Mouse (Mus musculus): ENCODE measurements at regions not wholly inside any gene's neighbourhood (a gene's known extent, or its start where the extent isn't known, plus 50 kb on each side); places are given as distances from the start of the nearest gene placed in this dataset.

DNA sequence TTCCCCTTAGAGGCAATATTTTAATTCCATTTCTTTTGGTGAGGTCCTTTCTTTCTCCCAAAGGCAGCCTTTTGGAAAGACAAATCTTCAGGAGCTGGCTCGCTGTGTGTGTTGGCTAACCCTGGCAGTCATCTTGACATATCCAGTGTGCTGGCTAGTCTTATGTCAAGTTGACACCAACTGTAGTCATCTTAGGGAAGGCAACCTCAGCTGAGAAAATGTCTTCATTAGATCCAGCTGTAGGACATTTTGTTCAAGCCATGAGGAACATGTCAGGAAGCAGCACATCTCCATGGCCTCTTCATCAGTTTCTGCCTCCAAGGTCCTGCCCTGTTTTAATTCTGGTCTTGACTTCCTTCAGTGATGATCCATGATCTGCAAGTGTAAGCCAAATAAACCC lies 192.1 kb upstream of the Tle4 start:
- Histone ChIP-seq H3K27ac (no peak overlapping the region), H3K27me3 (ENCODE audit: control insufficient read depth, insufficient read depth, low read length) (no peaks in the 10 kb centered on the region), H3K4me1 (ENCODE audit: control insufficient read depth, insufficient read depth, low read length) (no peaks in the 10 kb centered on the region), H3K4me3 (no peak overlapping the region), H3K79me2 (replicated peaks; ENCODE audit: control insufficient read depth, insufficient read depth, low read length) (no peaks in the 10 kb centered on the region), H3K36me3 (ENCODE audit: control insufficient read depth, insufficient read depth, low read length) (no peaks in the 10 kb centered on the region), H3K9ac (ENCODE audit: low read depth, low read length) (no peak overlapping the region)
- WGBS: 97% methylated on average over 1 of the region's 1 CpGs
- intact Hi-C loops (cut with DNase I): no loop called here
- DNase-seq: no peak
- no peak for TF ChIP-seq CTCF (IDR thresholded peaks at IDR 0.05)
- TF ChIP-seq EP300 (IDR thresholded peaks at IDR 0.05; ENCODE audit: insufficient read depth, low read depth, low read length): no peak
- no peak for TF ChIP-seq POLR2A (IDR thresholded peaks at IDR 0.05; ENCODE audit: insufficient read depth, low read depth, low read length)

DNA sequence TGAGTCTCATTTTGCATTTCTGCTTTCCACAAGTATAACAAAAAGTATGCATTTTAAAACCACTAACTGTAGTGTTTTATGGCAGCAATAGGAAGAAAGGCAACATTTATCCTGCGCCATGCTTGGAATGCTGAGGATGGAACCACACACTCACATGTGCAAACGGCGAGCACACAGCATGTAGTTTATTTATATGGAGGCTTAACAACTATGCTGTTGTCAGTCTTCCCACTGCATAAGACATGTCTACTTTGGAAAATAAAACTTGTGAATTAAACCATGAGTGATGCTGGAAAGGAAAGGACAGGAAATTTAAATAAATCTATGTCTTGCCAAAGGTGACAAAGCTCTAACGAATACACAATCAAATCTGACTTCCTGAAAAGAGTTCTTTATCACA lies 190.8 kb upstream of the Tle4 start:
- no peak overlapping the region for H3K9ac ChIP-seq (ENCODE audit: low read depth, low read length)
- H3K79me2 ChIP-seq (replicated peaks; ENCODE audit: control insufficient read depth, insufficient read depth, low read length): no peaks in the 10 kb centered on the region
- intact Hi-C loops (cut with DNase I): no loop called here
- no peak overlapping the region for H3K4me3 ChIP-seq
- TF ChIP-seq POLR2A (IDR thresholded peaks at IDR 0.05; ENCODE audit: insufficient read depth, low read depth, low read length) (no peak), EP300 (IDR thresholded peaks at IDR 0.05; ENCODE audit: insufficient read depth, low read depth, low read length) (no peak), CTCF (IDR thresholded peaks at IDR 0.05) (no peak)
- 75% methylated on average over 4 of the region's 4 CpGs for WGBS
- no peak overlapping the region for H3K27ac ChIP-seq
- H3K27me3 ChIP-seq (ENCODE audit: control insufficient read depth, insufficient read depth, low read length): no peaks in the 10 kb centered on the region
- no peak for DNase-seq
- H3K4me1 ChIP-seq (ENCODE audit: control insufficient read depth, insufficient read depth, low read length): no peaks in the 10 kb centered on the region
- H3K36me3 ChIP-seq (ENCODE audit: control insufficient read depth, insufficient read depth, low read length): no peaks in the 10 kb centered on the region

DNA sequence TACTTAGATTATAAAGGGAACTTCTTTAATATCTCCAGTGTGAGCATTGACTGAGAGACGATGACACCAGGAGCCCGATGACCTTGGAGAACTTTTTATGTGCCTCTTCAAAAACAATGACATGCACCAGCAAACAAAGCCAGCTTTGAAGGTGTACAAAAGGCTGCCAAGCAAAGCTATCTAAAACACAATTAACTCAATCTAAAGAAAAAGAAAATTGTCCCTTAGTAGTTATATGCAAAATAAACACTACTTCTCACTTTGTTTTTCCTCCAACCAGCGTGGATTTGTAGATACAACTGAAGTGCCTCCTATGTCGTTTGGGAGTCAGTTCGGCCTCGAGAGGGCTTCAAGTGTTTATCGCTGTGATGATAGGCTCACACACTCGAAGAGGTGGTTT lies 189.0 kb upstream of the Tle4 start:
- Histone ChIP-seq H3K4me1 (ENCODE audit: control insufficient read depth, insufficient read depth, low read length) (no peaks in the 10 kb centered on the region), H3K4me3 (no peak overlapping the region), H3K27me3 (ENCODE audit: control insufficient read depth, insufficient read depth, low read length) (no peaks in the 10 kb centered on the region), H3K27ac (no peak overlapping the region), H3K79me2 (replicated peaks; ENCODE audit: control insufficient read depth, insufficient read depth, low read length) (no peaks in the 10 kb centered on the region), H3K36me3 (ENCODE audit: control insufficient read depth, insufficient read depth, low read length) (no peaks in the 10 kb centered on the region), H3K9ac (ENCODE audit: low read depth, low read length) (no peak overlapping the region)
- intact Hi-C loops (cut with DNase I): no loop called here
- no peak for DNase-seq
- TF ChIP-seq CTCF (IDR thresholded peaks at IDR 0.05) (no peak), POLR2A (IDR thresholded peaks at IDR 0.05; ENCODE audit: insufficient read depth, low read depth, low read length) (no peak), EP300 (IDR thresholded peaks at IDR 0.05; ENCODE audit: insufficient read depth, low read depth, low read length) (no peak)
- WGBS: 63% methylated on average over 8 of the region's 8 CpGs

DNA sequence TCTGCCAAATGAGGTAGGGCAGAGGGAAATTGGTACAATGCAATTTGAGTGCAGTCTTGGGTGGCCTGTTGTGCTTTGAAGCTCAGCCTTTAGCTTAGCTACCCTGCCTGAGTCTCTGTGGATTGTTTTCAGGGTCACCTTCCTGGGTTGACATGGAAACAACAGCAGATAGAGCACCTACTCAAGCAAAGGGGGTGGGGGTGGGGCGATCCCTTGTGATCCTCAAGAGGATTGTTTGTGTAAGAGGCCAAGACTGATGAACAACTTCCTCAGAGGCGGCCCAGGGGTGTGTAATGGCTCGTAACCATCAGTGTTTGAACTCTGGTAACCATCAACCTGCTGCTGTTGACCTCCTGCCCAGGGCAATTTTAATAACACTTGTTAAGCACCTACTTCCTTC lies 187.8 kb upstream of the Tle4 start:
- H3K9ac ChIP-seq (ENCODE audit: low read depth, low read length): no peak overlapping the region
- intact Hi-C loops (cut with DNase I): no loop called here
- 51% methylated on average over 3 of the region's 3 CpGs for WGBS
- H3K4me1 ChIP-seq (ENCODE audit: control insufficient read depth, insufficient read depth, low read length): no peaks in the 10 kb centered on the region
- H3K4me3 ChIP-seq: no peak overlapping the region
- H3K79me2 ChIP-seq (replicated peaks; ENCODE audit: control insufficient read depth, insufficient read depth, low read length): no peaks in the 10 kb centered on the region
- no peak for DNase-seq
- no peak for TF ChIP-seq POLR2A (IDR thresholded peaks at IDR 0.05; ENCODE audit: insufficient read depth, low read depth, low read length)
- no peak for TF ChIP-seq EP300 (IDR thresholded peaks at IDR 0.05; ENCODE audit: insufficient read depth, low read depth, low read length)
- TF ChIP-seq CTCF (IDR thresholded peaks at IDR 0.05): no peak
- no peaks in the 10 kb centered on the region for H3K27me3 ChIP-seq (ENCODE audit: control insufficient read depth, insufficient read depth, low read length)
- H3K27ac ChIP-seq: no peak overlapping the region
- no peaks in the 10 kb centered on the region for H3K36me3 ChIP-seq (ENCODE audit: control insufficient read depth, insufficient read depth, low read length)

DNA sequence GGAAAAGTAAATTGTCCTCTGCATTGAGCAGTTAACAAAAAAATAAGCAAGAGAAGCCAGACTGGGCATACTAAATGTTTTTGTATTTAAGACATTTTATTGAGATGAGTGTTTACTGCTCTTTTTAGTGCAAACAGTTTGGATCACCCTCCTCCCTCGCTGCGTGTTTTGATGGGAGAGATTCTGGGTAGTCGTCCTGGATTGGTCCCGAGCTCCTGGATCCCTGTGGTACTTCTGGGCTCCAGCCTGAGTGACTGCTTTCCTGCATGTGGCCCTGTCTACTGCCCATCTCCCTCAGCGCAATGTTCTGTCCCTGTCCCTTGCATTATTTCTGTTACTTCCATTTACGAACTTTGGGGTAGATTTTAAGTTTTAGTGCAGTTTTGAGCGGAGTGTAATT lies 179.9 kb upstream of the Tle4 start:
- no peaks in the 10 kb centered on the region for H3K36me3 ChIP-seq (ENCODE audit: control insufficient read depth, insufficient read depth, low read length)
- no peak for TF ChIP-seq POLR2A (IDR thresholded peaks at IDR 0.05; ENCODE audit: insufficient read depth, low read depth, low read length)
- TF ChIP-seq EP300 (IDR thresholded peaks at IDR 0.05; ENCODE audit: insufficient read depth, low read depth, low read length): no peak
- TF ChIP-seq CTCF (IDR thresholded peaks at IDR 0.05): no peak
- intact Hi-C loops (cut with DNase I): no loop called here
- no peak overlapping the region for H3K4me3 ChIP-seq
- DNase-seq: no peak
- 44% methylated on average over 7 of the region's 7 CpGs for WGBS
- 0 out of 2 replicates have a peak, but pooled peaks cover 1% of the 10 kb centered on the region for H3K27me3 ChIP-seq (ENCODE audit: control insufficient read depth, insufficient read depth, low read length)
- no peaks in the 10 kb centered on the region for H3K4me1 ChIP-seq (ENCODE audit: control insufficient read depth, insufficient read depth, low read length)
- no peak overlapping the region for H3K27ac ChIP-seq
- no peaks in the 10 kb centered on the region for H3K79me2 ChIP-seq (replicated peaks; ENCODE audit: control insufficient read depth, insufficient read depth, low read length)
- H3K9ac ChIP-seq (ENCODE audit: low read depth, low read length): no peak overlapping the region

DNA sequence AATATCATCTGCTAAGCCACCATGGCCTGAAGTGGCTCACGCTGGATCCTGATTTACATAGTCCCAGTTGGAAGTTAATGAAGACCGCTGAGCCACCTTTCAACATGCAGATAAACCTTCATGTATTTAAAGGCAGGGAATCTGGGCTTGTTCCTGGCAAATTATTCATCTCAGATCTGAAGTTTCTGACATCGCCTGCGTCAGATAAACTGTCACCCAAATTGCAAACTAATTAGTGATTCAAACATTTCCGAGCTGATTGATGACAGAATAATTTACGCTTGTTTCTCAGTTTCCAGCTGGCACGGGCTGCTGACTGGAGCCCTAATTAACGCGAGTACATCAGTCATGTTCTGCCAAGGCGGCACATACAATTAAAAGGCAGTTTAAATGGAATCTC lies 179.3 kb upstream of the Tle4 start:
- Histone ChIP-seq H3K27ac (no peak overlapping the region), H3K79me2 (replicated peaks; ENCODE audit: control insufficient read depth, insufficient read depth, low read length) (no peaks in the 10 kb centered on the region), H3K4me3 (no peak overlapping the region), H3K9ac (ENCODE audit: low read depth, low read length) (no peak overlapping the region), H3K4me1 (ENCODE audit: control insufficient read depth, insufficient read depth, low read length) (no peaks in the 10 kb centered on the region), H3K27me3 (ENCODE audit: control insufficient read depth, insufficient read depth, low read length) (0 out of 2 replicates have a peak, but pooled peaks cover 1% of the 10 kb centered on the region), H3K36me3 (ENCODE audit: control insufficient read depth, insufficient read depth, low read length) (no peaks in the 10 kb centered on the region)
- intact Hi-C loops (cut with DNase I): no loop called here
- TF ChIP-seq EP300 (IDR thresholded peaks at IDR 0.05; ENCODE audit: insufficient read depth, low read depth, low read length): no peak
- no peak for TF ChIP-seq CTCF (IDR thresholded peaks at IDR 0.05)
- no peak for TF ChIP-seq POLR2A (IDR thresholded peaks at IDR 0.05; ENCODE audit: insufficient read depth, low read depth, low read length)
- no peak for DNase-seq
- WGBS: 22% methylated on average over 10 of the region's 10 CpGs
